Mouse (Mus musculus): ENCODE data around the gene Ndufb6.
A peak's percentile ranks its signal among the peaks of the same experiment; 100 is the strongest.
"Not testable (repeated sequence)": the region's sequence is repeated elsewhere in the genome, so short reads cannot be mapped to it uniquely, and the experiment has no call there.

Gene Ndufb6

DNA sequence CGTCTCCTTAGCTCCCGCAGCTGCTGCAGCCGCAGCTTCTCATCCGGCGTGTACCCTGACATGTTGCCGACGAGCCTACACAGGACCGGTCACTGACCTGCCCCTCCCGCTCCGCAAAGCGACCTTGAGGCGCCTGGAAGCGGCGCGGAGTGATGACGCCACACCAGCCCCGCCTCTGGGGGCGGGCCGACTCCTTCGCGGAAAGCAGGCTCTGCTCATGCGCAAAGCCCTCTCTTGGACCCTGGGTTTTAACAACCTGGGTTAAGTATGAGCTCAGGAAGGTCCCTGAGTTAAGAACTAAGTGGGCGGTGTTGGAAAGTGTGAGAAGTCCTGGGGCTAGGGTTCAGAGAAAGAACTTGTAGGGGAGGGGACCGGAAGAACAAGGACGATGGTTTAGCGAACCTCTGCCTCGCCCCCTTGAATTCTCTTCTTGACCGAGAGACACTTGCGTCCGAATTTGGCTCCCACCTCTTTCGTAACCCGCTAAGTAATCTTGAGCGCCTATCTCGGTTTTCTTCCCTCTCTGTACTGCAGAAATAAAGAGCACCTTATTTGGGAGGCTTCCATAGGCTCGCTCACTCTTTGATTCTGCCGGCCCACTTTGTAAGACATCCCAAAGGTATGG is at the start of gene Ndufb6:
TSS of gene Ndufb6 (minus strand) at position 146 of the 625 bp plus-strand sequence.
- DNase-seq = peak; percentile 95

GRCm38 (mm10) chr4:40327161-40327560 is 47.9 kb upstream of the Ndufb6 start:
- no peak for DNase-seq

GRCm38 (mm10) chr4:40324620-40325019 is 45.4 kb upstream of the Ndufb6 start:
- no peak for DNase-seq

- no peak for DNase-seq
Measured at GRCm38 (mm10) chr4:40317404-40317803, 38.2 kb upstream of the Ndufb6 start.

- DNase-seq = no peak
Measured at GRCm38 (mm10) chr4:40313026-40313425, 33.8 kb upstream of the Ndufb6 start.

- no peak for DNase-seq
Measured at GRCm38 (mm10) chr4:40312213-40312612, 33.0 kb upstream of the Ndufb6 start.

GRCm38 (mm10) chr4:40310796-40311383 is 31.7 kb upstream of the Ndufb6 start:
- DNase-seq = no peak

DNA sequence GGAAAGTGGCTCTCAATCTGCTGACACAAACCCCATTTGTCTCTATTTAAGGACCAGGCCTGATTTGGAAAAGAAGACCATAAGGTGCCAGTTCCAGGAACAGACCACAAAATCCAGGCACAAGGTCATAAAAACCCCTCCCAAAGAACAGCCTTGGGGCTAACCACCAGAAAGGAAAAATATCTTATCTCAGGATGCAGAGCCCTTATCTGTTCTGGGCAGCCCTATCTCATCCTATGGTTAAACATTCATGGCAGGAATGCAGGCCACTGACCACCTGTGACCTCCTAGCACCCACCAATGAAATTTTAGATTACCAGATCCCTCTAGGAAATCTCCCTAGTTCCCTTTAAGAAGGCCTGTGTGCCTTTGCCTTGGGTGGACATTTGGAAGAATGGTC is 30.5 kb upstream of the Ndufb6 start:
- no peak for DNase-seq

DNA sequence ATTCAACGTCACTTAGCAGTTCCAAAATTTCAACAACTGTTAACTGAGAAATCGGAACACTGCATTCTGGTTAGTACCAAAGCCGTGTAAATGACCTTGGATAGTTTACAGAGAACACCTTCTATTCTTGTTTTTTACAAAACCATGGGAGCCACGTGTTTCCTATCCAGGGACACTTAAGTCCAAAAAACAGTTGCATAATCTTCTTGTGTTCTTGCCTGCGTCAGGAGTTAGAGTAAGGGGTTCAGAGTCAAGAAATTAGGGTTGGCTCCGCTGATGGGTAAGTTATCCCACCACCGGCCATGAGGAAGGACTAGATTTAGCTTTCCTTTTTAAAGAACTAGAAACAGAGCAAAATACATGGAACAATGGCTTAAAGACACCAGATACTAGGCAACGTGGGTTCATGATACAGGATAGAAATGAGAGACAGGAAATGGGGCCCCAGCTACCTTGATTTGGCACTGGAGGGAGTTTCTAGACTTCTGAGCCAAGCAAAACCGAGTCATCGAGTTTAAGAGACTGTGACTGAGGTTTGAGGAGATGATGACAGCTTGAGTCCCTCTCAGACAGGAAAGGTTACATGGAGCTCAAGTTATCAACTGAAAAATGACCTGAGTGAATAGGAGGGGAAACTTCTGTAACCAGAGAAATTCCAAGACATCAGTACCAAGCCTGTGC is 23.4 kb upstream of the Ndufb6 start:
- no peak for DNase-seq

DNA sequence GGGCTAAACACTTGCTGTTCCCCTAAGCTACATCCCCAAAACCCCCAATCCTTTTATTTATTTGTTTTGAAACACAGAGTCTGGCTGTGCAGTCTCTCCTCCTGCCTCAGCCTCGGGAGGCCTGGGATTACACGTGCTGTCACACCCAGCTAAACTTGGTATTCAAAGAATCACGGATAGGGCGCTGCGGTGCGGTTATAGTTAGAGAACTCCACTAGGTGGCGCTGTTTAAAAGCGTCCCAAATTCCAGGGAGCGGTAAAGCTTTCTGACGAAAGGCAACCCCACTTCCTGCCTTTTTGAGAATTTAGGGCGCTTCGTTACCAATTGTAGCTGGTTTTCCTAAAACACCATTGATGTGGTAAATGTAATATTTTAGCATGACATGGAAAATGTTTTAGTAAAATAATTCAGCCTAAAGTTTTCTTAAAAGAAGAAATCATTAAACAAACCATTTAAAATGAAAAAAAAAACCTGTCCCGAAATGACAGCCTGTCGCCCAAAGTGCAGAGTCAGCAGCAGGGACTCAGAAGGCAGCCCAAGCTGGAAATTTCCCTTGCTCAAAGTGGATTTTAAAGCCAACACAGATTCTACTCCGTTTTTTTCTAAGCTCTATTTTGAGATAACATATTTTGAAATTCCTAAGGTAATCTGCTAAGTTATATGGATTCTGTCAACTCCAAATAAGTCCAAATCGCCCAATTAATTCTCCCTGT is 22.0 kb upstream of the Ndufb6 start:
- DNase-seq = peak; percentile 74

- no peak for DNase-seq
Measured at GRCm38 (mm10) chr4:40299169-40299568, 19.9 kb upstream of the Ndufb6 start.

GRCm38 (mm10) chr4:40291511-40291910 is 12.3 kb upstream of the Ndufb6 start:
- DNase-seq = not testable (repeated sequence)

GRCm38 (mm10) chr4:40289046-40289445 is 9.8 kb upstream of the Ndufb6 start:
- DNase-seq = no peak

GRCm38 (mm10) chr4:40287415-40287814 is 8.2 kb upstream of the Ndufb6 start:
- no peak for DNase-seq

DNA sequence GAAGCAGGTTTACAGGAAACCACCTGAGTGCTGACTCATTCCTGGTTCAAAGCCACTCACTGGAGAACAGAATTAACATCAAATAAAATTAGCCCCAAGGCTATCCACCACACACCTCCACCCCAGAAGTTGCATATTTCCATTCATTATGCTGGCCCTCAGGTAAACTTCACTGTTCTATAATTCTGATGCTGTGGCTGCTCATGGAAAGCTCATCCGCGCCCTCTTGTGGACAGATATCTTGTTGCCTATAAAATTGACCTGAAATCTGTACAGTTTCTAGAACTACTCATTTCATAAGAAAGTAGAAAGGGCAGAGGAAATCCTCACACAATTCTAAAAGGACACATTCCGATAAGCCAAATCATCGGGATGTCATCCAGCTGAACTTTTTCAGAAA is 6.4 kb upstream of the Ndufb6 start:
- DNase-seq = peak; percentile 78

DNA sequence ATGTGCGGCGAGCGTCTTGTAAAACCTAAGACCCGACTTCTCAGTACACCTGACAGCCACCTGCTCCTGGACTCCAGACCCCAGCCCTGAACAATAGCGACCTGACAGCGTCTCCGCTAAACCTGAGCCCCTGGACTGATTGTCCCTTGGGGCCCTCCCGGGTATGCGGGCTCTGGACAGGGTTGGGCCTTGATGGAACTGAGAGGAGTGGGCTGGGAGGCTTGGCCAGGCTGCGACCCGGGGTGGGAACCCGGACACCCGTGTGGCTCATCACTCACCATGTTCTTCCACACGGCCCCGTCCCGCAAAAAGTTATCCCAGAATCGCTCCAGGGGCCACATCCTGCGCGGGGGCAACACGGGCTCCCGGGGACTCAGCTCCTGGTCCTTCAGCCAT is 343 bp downstream of the Ndufb6 start:
- DNase-seq = no peak

DNA sequence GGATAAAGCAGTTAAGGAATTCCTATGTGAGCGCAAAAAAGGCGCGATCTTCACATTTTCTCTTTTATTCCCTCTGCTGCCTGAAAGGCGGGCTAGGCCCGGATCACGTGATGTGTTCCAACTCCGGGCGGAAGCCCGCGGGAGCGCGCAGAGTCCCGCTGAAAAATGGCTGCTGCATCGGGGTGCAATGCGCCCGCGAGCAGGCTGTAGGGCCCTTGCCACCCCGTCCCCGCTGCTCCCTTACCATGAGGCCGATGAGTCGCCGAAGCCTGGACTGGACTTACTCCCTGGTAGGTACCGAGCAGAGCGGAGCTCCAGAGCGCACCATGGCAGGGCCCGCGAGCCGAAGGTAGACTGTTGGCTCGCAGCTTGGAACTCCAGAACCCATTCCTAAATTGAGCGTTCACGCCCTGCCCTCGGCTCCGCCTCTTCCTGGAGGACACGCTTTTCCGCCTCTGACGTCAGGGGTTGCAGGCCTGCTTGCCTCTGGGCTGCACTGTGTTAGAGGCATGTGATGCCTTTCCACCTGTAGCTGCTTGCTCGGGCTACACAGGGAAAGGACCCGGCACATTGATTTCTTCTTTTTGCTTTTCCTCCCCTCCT is 9.7 kb downstream of the Ndufb6 start, which contains the start of the genes Smim27 and Topors:
TSS of gene Smim27 (plus strand) at position 150 of the 603 bp plus-strand sequence.
TSS of gene Topors (minus strand) at position 421 of the 603 bp plus-strand sequence.
- DNase-seq = peak; percentile 95

- peak; percentile 49 for DNase-seq
Measured at GRCm38 (mm10) chr4:40268835-40269234, 10.4 kb downstream of the Ndufb6 start.

GRCm38 (mm10) chr4:40268204-40268813 is 10.9 kb downstream of the Ndufb6 start:
- DNase-seq = peak; percentile 97

- DNase-seq = no peak
Measured at GRCm38 (mm10) chr4:40267681-40268080, 11.5 kb downstream of the Ndufb6 start.

- DNase-seq = no peak
Measured at GRCm38 (mm10) chr4:40264321-40264720, 14.9 kb downstream of the Ndufb6 start.

GRCm38 (mm10) chr4:40254385-40255103 is 24.7 kb downstream of the Ndufb6 start:
- no peak for DNase-seq
